Mouse (Mus musculus) erythroblast, embryonic 14.5 days (primary cell): ENCODE data around the gene Hist1h2bf.

Source experiments
- GATA1 ChIP-seq: IDR thresholded peaks from 2 replicates; pipeline ENCODE4 v1.6.1; 2012; ENCODE audit warnings: low read length, inconsistent platforms, mixed read lengths
- TAL1 ChIP-seq: IDR thresholded peaks from 3 replicates; pipeline ENCODE4 v1.6.1; 2012; ENCODE audit warnings: low read length, inconsistent platforms, mixed read lengths

DNA sequence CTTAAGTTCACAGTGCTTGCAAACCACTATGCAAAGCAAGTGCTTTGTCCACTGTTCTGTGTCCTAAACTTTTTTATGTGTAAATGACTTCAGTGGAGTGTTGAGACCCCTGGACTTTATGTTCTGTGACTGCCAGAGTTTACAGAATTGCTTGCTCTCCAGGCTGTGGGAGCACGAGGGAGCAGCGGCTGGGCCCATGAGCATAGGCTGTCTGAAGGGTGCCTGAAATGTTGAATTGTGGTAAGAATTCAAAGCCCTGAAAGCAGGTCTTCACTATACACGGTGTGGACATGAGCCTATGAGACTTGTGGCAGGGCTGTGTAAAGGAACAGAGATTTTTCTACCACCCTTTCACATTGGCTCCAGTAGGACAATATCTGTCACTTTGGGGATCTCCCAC, 37.6 kb upstream of the Hist1h2bf start:
- no peak for TF ChIP-seq GATA1
- no peak for TF ChIP-seq TAL1
